Mouse (Mus musculus): ENCODE results near the gene Smad6.

Smad6 gene

GRCm38 (mm10) chr9:64021853-64022561 is at the start of gene Smad6:
Gene Smad6, minus strand, starts transcription at chr9:64022059.
- DNase-seq (ENCODE audit: extremely low read depth, low read depth, low spot score): peak; percentile 62

GRCm38 (mm10) chr9:64070674-64071073 is 48.8 kb upstream of the Smad6 start:
- no peak for DNase-seq (ENCODE audit: extremely low read depth, low read depth, low spot score)

- DNase-seq (ENCODE audit: extremely low read depth, low read depth, low spot score): no peak
These were observed 47.3 kb upstream of the Smad6 start for GRCm38 (mm10) chr9:64069131-64069530.

- no peak for DNase-seq (ENCODE audit: extremely low read depth, low read depth, low spot score)
These were observed 46.7 kb upstream of the Smad6 start for GRCm38 (mm10) chr9:64068571-64068970.

GRCm38 (mm10) chr9:64067787-64068186 is 45.9 kb upstream of the Smad6 start:
- no peak for DNase-seq (ENCODE audit: extremely low read depth, low read depth, low spot score)

- no peak for DNase-seq (ENCODE audit: extremely low read depth, low read depth, low spot score)
These were observed 38.2 kb upstream of the Smad6 start for GRCm38 (mm10) chr9:64060033-64060539.

GRCm38 (mm10) chr9:64057903-64058650 is 36.2 kb upstream of the Smad6 start:
- DNase-seq (ENCODE audit: extremely low read depth, low read depth, low spot score): no peak

- DNase-seq (ENCODE audit: extremely low read depth, low read depth, low spot score): no peak
These were observed 33.3 kb upstream of the Smad6 start for GRCm38 (mm10) chr9:64055162-64055561.

GRCm38 (mm10) chr9:64053786-64054185 is 31.9 kb upstream of the Smad6 start:
- DNase-seq (ENCODE audit: extremely low read depth, low read depth, low spot score): no peak

GRCm38 (mm10) chr9:64051241-64051640 is 29.4 kb upstream of the Smad6 start:
- no peak for DNase-seq (ENCODE audit: extremely low read depth, low read depth, low spot score)

- DNase-seq (ENCODE audit: extremely low read depth, low read depth, low spot score): no peak
These were observed 28.7 kb upstream of the Smad6 start for GRCm38 (mm10) chr9:64050513-64051065.

GRCm38 (mm10) chr9:64049471-64050380 is 27.9 kb upstream of the Smad6 start:
- DNase-seq (ENCODE audit: extremely low read depth, low read depth, low spot score): no peak

- no peak for DNase-seq (ENCODE audit: extremely low read depth, low read depth, low spot score)
These were observed 23.4 kb upstream of the Smad6 start for GRCm38 (mm10) chr9:64045117-64045890.

- DNase-seq (ENCODE audit: extremely low read depth, low read depth, low spot score): no peak
These were observed 22.5 kb upstream of the Smad6 start for GRCm38 (mm10) chr9:64044343-64044742.

- DNase-seq (ENCODE audit: extremely low read depth, low read depth, low spot score): no peak
These were observed 21.1 kb upstream of the Smad6 start for GRCm38 (mm10) chr9:64042911-64043310.

- DNase-seq (ENCODE audit: extremely low read depth, low read depth, low spot score): no peak
These were observed 20.4 kb upstream of the Smad6 start for GRCm38 (mm10) chr9:64042216-64042615.

GRCm38 (mm10) chr9:64029908-64030631 is 8.2 kb upstream of the Smad6 start:
- DNase-seq (ENCODE audit: extremely low read depth, low read depth, low spot score): no peak

- no peak for DNase-seq (ENCODE audit: extremely low read depth, low read depth, low spot score)
These were observed 3.7 kb upstream of the Smad6 start for GRCm38 (mm10) chr9:64025565-64025964.

- no peak for DNase-seq (ENCODE audit: extremely low read depth, low read depth, low spot score)
These were observed 3.1 kb upstream of the Smad6 start for GRCm38 (mm10) chr9:64024976-64025375.
